Mouse (Mus musculus): Measurements from ENCODE around the gene Cdc42ep4. TPM values are rescaled to one million over a fixed set of nuclear protein-coding genes. Genes with fewer than 3 reads are reported as not detected.

Gene Cdc42ep4
- polyA plus RNA-seq, 1 experiment from 2014 or later = 24.3 TPM

GRCm38 (mm10) chr11:113774773-113775172, 23.1 kb upstream of the Cdc42ep4 start:
- H3K4me3 ChIP-seq = no peak overlapping the region
- no peak overlapping the region for H3K27ac ChIP-seq (ENCODE audit: poor library complexity, severe bottlenecking)
- H3K4me1 ChIP-seq (replicated peaks) = peaks cover 33% of the 10 kb centered on the region
- no peaks in the 10 kb centered on the region for H3K27me3 ChIP-seq (replicated peaks)
- H3K9me3 ChIP-seq (replicated peaks) = no peaks in the 10 kb centered on the region
- no peak overlapping the region for H3K4me2 ChIP-seq
- WGBS = 93% methylated on average over 3 of the region's 3 CpGs
- no peaks in the 10 kb centered on the region for H3K36me3 ChIP-seq
- no peak overlapping the region for H3K9ac ChIP-seq
- ATAC-seq (ENCODE audit: insufficient number of reproducible peaks, low FRiP score) = no peak

GRCm38 (mm10) chr11:113773191-113773590, 21.5 kb upstream of the Cdc42ep4 start:
- H3K27me3 ChIP-seq (replicated peaks) = no peaks in the 10 kb centered on the region
- peaks cover 19% of the 10 kb centered on the region for H3K4me1 ChIP-seq (replicated peaks)
- H3K36me3 ChIP-seq = no peaks in the 10 kb centered on the region
- 90% methylated on average over 5 of the region's 5 CpGs for WGBS
- no peaks in the 10 kb centered on the region for H3K9me3 ChIP-seq (replicated peaks)
- no peak overlapping the region for H3K27ac ChIP-seq (ENCODE audit: poor library complexity, severe bottlenecking)
- H3K4me2 ChIP-seq = no peak overlapping the region
- no peak overlapping the region for H3K4me3 ChIP-seq
- no peak overlapping the region for H3K9ac ChIP-seq
- ATAC-seq (ENCODE audit: insufficient number of reproducible peaks, low FRiP score) = no peak

GRCm38 (mm10) chr11:113771187-113771586, 19.5 kb upstream of the Cdc42ep4 start:
- Histone ChIP-seq H3K4me3 (no peak overlapping the region), H3K9ac (no peak overlapping the region), H3K9me3 (replicated peaks) (no peaks in the 10 kb centered on the region), H3K4me2 (no peak overlapping the region), H3K4me1 (replicated peaks) (peaks cover 22% of the 10 kb centered on the region), H3K27me3 (replicated peaks) (no peaks in the 10 kb centered on the region), H3K27ac (ENCODE audit: poor library complexity, severe bottlenecking) (no peak overlapping the region), H3K36me3 (no peaks in the 10 kb centered on the region)
- ATAC-seq (ENCODE audit: insufficient number of reproducible peaks, low FRiP score) = no peak
- 86% methylated on average over 13 of the region's 13 CpGs for WGBS

GRCm38 (mm10) chr11:113768356-113768755, 16.7 kb upstream of the Cdc42ep4 start:
- H3K4me3 ChIP-seq = no peak overlapping the region
- no peaks in the 10 kb centered on the region for H3K36me3 ChIP-seq
- no peaks in the 10 kb centered on the region for H3K9me3 ChIP-seq (replicated peaks)
- H3K27ac ChIP-seq (ENCODE audit: poor library complexity, severe bottlenecking) = no peak overlapping the region
- no peak overlapping the region for H3K4me2 ChIP-seq
- no peak for ATAC-seq (ENCODE audit: insufficient number of reproducible peaks, low FRiP score)
- H3K4me1 ChIP-seq (replicated peaks) = peaks cover 31% of the 10 kb centered on the region
- WGBS = 77% methylated on average over 3 of the region's 3 CpGs
- H3K27me3 ChIP-seq (replicated peaks) = no peaks in the 10 kb centered on the region
- H3K9ac ChIP-seq = no peak overlapping the region

- no peaks in the 10 kb centered on the region for H3K9me3 ChIP-seq (replicated peaks)
- WGBS = 32% methylated on average over 8 of the region's 8 CpGs
- no peaks in the 10 kb centered on the region for H3K27me3 ChIP-seq (replicated peaks)
- no peak overlapping the region for H3K4me3 ChIP-seq
- ATAC-seq (ENCODE audit: insufficient number of reproducible peaks, low FRiP score) = peak; percentile 26; the same call in 1 of the 2 replicates
- H3K36me3 ChIP-seq = no peaks in the 10 kb centered on the region
- H3K4me2 ChIP-seq = no peak overlapping the region
- H3K4me1 ChIP-seq (replicated peaks) = peaks cover 33% of the 10 kb centered on the region
- peak overlapping the region; percentile 41; the same call in 1 of the 2 replicates for H3K27ac ChIP-seq (ENCODE audit: poor library complexity, severe bottlenecking)
- no peak overlapping the region for H3K9ac ChIP-seq
Measured at GRCm38 (mm10) chr11:113767285-113767684, 15.6 kb upstream of the Cdc42ep4 start.

- peak overlapping the region; percentile 49; the same call in 1 of the 2 replicates for H3K9ac ChIP-seq
Measured at GRCm38 (mm10) chr11:113766284-113766985, 14.8 kb upstream of the Cdc42ep4 start.

GRCm38 (mm10) chr11:113764132-113764849, 12.6 kb upstream of the Cdc42ep4 start:
- WGBS = 72% methylated on average over 6 of the region's 6 CpGs
- no peak for ATAC-seq (ENCODE audit: insufficient number of reproducible peaks, low FRiP score)
- H3K27ac ChIP-seq (ENCODE audit: poor library complexity, severe bottlenecking) = no peak overlapping the region
- no peaks in the 10 kb centered on the region for H3K9me3 ChIP-seq (replicated peaks)
- no peak overlapping the region for H3K4me2 ChIP-seq
- H3K27me3 ChIP-seq (replicated peaks) = no peaks in the 10 kb centered on the region
- H3K36me3 ChIP-seq = no peaks in the 10 kb centered on the region
- peaks cover 32% of the 10 kb centered on the region for H3K4me1 ChIP-seq (replicated peaks)
- H3K9ac ChIP-seq = no peak overlapping the region
- H3K4me3 ChIP-seq = no peak overlapping the region

More at GRCm38 (mm10) chr11:113766284-113766985, 14.8 kb upstream of the Cdc42ep4 start:
- no peaks in the 10 kb centered on the region for H3K27me3 ChIP-seq (replicated peaks)
- H3K4me2 ChIP-seq = peak overlapping the region; percentile 10
- 15% methylated on average over 10 of the region's 10 CpGs for WGBS
- H3K4me3 ChIP-seq = no peak overlapping the region
- no peaks in the 10 kb centered on the region for H3K36me3 ChIP-seq
- peak overlapping the region; percentile 43 for H3K27ac ChIP-seq (ENCODE audit: poor library complexity, severe bottlenecking)
- no peaks in the 10 kb centered on the region for H3K9me3 ChIP-seq (replicated peaks)
- H3K4me1 ChIP-seq (replicated peaks) = peaks cover 32% of the 10 kb centered on the region
- peak; percentile 56 for ATAC-seq (ENCODE audit: insufficient number of reproducible peaks, low FRiP score)

- Histone ChIP-seq H3K9ac (no peak overlapping the region), H3K27me3 (replicated peaks) (no peaks in the 10 kb centered on the region), H3K27ac (ENCODE audit: poor library complexity, severe bottlenecking) (no peak overlapping the region), H3K9me3 (replicated peaks) (no peaks in the 10 kb centered on the region), H3K4me1 (replicated peaks) (peaks cover 32% of the 10 kb centered on the region), H3K4me2 (0 out of 2 replicates have a peak overlapping the region, but pooled peaks have one; percentile 27), H3K4me3 (no peak overlapping the region), H3K36me3 (no peaks in the 10 kb centered on the region)
- no peak for ATAC-seq (ENCODE audit: insufficient number of reproducible peaks, low FRiP score)
- 18% methylated on average over 5 of the region's 5 CpGs for WGBS
Measured at GRCm38 (mm10) chr11:113763449-113763848, 11.8 kb upstream of the Cdc42ep4 start.

- no peaks in the 10 kb centered on the region for H3K36me3 ChIP-seq
- H3K4me2 ChIP-seq = no peak overlapping the region
- H3K27ac ChIP-seq (ENCODE audit: poor library complexity, severe bottlenecking) = no peak overlapping the region
- 71% methylated on average over 8 of the region's 8 CpGs for WGBS
- peaks cover 24% of the 10 kb centered on the region for H3K4me1 ChIP-seq (replicated peaks)
- no peaks in the 10 kb centered on the region for H3K9me3 ChIP-seq (replicated peaks)
- H3K9ac ChIP-seq = no peak overlapping the region
- no peaks in the 10 kb centered on the region for H3K27me3 ChIP-seq (replicated peaks)
- no peak for ATAC-seq (ENCODE audit: insufficient number of reproducible peaks, low FRiP score)
- H3K4me3 ChIP-seq = no peak overlapping the region
Measured at GRCm38 (mm10) chr11:113762136-113762797, 10.6 kb upstream of the Cdc42ep4 start.

GRCm38 (mm10) chr11:113761646-113762045, 10.0 kb upstream of the Cdc42ep4 start:
- Histone ChIP-seq H3K27me3 (replicated peaks) (no peaks in the 10 kb centered on the region), H3K9me3 (replicated peaks) (no peaks in the 10 kb centered on the region), H3K4me1 (replicated peaks) (peaks cover 18% of the 10 kb centered on the region), H3K4me3 (no peak overlapping the region), H3K9ac (no peak overlapping the region), H3K4me2 (no peak overlapping the region), H3K36me3 (no peaks in the 10 kb centered on the region), H3K27ac (ENCODE audit: poor library complexity, severe bottlenecking) (no peak overlapping the region)
- WGBS = 54% methylated on average over 7 of the region's 7 CpGs
- ATAC-seq (ENCODE audit: insufficient number of reproducible peaks, low FRiP score) = no peak

GRCm38 (mm10) chr11:113760476-113760875, 8.8 kb upstream of the Cdc42ep4 start:
- Histone ChIP-seq H3K9ac (no peak overlapping the region), H3K4me3 (no peak overlapping the region), H3K4me1 (replicated peaks) (peaks cover 8% of the 10 kb centered on the region), H3K27ac (ENCODE audit: poor library complexity, severe bottlenecking) (no peak overlapping the region), H3K4me2 (no peak overlapping the region), H3K9me3 (replicated peaks) (no peaks in the 10 kb centered on the region), H3K36me3 (no peaks in the 10 kb centered on the region), H3K27me3 (replicated peaks) (no peaks in the 10 kb centered on the region)
- WGBS = 66% methylated on average over 7 of the region's 7 CpGs
- ATAC-seq (ENCODE audit: insufficient number of reproducible peaks, low FRiP score) = no peak

Data from heart, embryonic 12.5 days (tissue).